Mouse (Mus musculus) megakaryocyte, embryonic 14.5 days (primary cell): ENCODE measurements at regions not wholly inside any gene's neighbourhood (a gene's known extent, or its start where the extent isn't known, plus 50 kb on each side); places are given as distances from the start of the nearest gene placed in this dataset.

Experiments
- FLI1 ChIP-seq: IDR thresholded peaks from 2 replicates; pipeline ENCODE4 v1.6.1; 2012; ENCODE audit warnings: low read length, inconsistent platforms, mixed read lengths
- GATA1 ChIP-seq: IDR thresholded peaks from 3 replicates; pipeline ENCODE4 v1.6.1; 2012; ENCODE audit warnings: mixed read lengths, low read length, inconsistent platforms, borderline replicate concordance

DNA sequence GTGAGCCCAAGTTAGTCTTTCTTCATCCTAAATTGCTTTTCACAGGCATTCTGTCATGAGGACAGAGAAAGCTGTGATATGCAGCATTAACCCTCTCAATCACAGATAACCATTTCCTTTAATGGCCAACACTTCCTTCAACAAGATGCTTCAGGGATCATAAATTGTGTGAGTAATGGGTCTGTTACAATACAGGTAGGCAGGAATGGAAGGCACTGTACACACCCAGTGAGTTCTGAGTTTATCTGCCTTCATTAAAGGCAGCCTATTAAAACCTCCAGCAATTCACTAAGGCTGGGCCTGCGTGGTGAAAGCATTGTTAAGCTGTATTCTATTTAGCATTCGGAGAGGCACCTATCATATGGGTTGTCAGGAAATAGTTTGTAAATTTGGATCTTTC, 248.2 kb upstream of the Htr2a start:
- TF ChIP-seq GATA1 (no peak), FLI1 (no peak)
